Mouse (Mus musculus): ENCODE measurements around the gene Tbcel. TPM values are rescaled to one million over a fixed set of nuclear protein-coding genes. Genes with fewer than 3 reads are reported as not detected.
A peak's percentile ranks its signal among the peaks of the same experiment; 100 is the strongest.

The Tbcel gene
- total RNA-seq, 4 experiments from 2014 or later: 19.8 to 24.7 (median 21.0) TPM

DNA sequence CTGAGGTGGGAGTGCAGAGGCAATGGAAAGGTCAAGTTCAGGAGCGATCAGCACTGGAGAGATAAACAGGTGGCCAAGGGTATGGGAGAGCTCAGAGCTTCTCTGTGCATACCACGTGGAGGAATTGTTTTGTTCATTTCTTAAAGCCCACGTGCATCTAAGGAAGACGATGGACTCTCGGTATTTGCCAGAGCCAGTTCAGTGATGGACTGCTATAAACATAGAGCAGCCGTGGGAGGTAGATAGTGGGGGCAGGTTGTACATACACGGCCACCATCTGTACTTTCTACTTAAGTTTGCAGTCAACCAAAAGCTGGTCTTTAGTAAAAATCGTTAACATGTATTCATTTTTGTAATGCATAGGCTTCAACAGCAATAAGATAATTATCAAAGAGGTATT, 65.5 kb downstream of the Tbcel start:
- no peak for DNase-seq (ENCODE audit: low spot score)

- no peak for DNase-seq (ENCODE audit: low spot score)
These were observed 66.4 kb downstream of the Tbcel start for GRCm38 (mm10) chr9:42441234-42441633.

DNA sequence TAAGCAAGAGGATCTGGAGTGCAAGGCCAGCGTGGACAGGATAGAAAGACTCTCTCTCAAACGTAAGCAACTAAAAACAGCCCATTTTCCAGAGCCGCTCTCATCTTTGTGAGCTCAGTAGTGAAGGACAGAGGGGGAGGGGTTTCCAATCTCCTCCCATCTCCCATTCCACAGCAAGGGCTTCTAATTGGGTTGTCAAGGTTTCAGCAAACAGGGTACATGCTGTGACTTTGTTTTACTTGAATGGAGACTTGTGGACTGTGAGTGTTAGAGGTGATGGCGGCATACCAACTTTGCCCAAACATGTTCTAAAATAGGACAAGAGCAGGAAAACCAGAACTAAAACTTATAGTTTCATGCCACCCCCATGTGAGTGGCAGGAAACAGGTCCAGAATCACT, 68.2 kb downstream of the Tbcel start:
- no peak for DNase-seq (ENCODE audit: low spot score)

DNA sequence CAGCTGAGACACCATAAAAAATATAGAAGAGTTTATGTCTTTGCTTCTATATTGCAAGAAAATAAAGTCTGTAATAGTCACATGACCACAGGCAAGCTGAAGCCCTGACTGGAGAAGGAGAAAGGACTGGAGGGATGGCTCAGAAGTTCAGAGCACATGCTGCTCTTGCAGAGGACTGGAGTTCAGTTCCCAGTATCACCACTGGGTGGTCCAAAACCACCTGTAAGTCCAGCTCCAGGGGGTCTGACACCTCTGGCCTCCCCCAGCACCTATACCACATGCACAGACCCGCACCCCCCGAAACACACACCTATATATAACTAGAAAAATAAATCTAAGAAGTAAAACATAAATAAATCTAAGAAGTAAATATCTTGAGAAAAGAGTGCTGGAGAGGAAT, 75.5 kb downstream of the Tbcel start:
- DNase-seq (ENCODE audit: low spot score): no peak

DNA sequence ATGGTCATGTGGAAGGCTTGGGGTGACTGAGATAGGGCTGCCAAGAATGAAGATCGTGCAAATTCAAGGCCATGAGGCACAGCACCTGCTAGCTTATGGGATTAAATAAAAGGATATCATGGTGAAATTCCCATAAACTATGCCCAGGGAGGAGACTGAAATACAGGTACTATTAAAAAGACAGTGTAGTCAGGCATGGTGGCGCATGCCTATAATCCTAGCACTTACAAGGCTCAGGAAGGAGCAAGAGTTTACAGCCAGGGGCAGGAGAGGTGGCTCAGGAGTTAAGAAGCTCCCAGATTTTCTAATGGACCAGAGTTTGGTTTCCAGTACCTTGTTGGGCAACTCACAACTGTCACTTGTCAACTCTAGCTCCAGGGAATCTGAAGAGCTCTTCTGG, 76.0 kb downstream of the Tbcel start:
- no peak for DNase-seq (ENCODE audit: low spot score)

GRCm38 (mm10) chr9:42428060-42428924, 79.3 kb downstream of the Tbcel start:
- DNase-seq (ENCODE audit: low spot score): peak; percentile 46

- no peak for DNase-seq (ENCODE audit: low spot score)
These were observed 80.8 kb downstream of the Tbcel start for GRCm38 (mm10) chr9:42426661-42427358.

DNA sequence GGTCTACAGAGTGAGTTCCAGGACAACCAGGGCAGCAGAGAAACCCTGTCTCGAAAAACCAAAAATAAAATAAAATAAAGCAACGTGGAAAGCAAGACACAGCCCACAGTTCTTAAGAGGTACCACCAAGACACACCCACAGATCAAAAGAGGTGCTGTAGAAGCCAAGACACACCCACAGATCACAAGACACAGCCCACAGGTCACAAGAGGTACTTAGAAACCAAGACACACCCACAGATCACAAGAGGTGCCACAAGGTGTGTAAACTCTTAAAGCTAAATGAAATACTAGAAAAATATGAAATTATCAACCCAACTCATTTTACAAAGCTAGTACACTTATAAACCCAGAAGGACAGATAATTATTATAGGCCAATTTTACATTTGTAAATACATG, 84.0 kb downstream of the Tbcel start:
- no peak for DNase-seq (ENCODE audit: low spot score)

- no peak for DNase-seq (ENCODE audit: low spot score)
These were observed 87.9 kb downstream of the Tbcel start for GRCm38 (mm10) chr9:42419687-42420086.

- DNase-seq (ENCODE audit: low spot score): no peak
These were observed 88.8 kb downstream of the Tbcel start for GRCm38 (mm10) chr9:42418786-42419185.

- peak; percentile 51 for DNase-seq (ENCODE audit: low spot score)
These were observed 90.2 kb downstream of the Tbcel start for GRCm38 (mm10) chr9:42417352-42417952.

DNA sequence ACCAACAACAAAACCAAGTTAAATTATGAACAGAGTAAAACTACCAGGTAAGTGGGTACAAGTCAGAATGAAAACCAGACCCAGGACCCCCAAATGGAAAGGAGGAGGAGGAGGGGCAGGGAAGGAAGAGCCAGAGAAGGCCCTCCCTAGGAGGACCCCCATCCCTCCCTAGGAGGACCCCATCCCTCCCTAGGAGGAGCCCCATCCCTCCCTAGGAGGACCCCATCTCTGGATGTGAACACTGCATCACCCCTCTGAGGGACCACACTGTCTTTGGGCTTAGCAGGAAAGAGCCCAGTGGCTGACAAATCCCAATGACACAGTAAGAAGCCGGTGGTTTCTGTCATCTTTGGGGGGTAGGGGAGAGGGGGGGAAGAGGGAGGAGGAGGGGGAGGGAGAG, 92.4 kb downstream of the Tbcel start:
- no peak for DNase-seq (ENCODE audit: low spot score)

DNA sequence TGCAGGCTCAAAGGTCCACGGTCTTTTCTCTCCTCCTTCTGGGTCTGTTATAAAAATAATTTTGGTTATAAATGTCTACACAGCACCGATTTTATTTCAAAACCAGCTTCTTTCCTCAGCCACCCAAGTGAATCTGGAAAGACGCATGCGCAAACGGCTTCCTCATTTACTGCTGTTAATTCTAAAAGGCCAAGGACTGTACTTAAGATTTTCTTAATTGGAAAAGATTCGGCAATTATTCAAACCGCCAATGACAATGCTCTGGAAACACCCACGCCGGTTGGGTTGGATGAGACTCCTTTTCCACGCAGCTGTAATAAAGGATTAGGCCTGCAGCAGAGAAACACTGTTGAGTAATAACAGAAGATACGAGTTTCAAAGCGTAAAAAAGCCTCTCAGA, 94.3 kb downstream of the Tbcel start:
- no peak for DNase-seq (ENCODE audit: low spot score)

DNA sequence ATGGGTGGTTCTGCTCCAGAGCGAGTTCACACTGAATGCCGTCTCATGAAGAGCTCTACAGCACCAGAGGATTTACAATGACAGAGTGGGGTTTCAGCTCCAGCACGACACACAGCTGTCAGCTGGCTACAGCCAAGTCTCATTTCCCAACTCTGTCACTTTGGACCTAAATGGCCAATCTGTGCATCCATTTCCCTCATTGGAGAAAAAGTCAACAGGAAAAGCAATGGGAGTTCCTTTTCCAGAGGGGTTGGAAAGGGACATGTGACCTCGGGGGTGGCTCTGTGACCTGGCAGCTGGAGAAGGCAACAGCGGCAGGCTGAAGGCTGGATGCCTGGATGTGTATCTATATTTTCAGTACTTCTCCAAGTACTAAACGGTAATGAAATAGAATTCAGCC, 96.3 kb downstream of the Tbcel start:
- DNase-seq (ENCODE audit: low spot score): no peak

DNA sequence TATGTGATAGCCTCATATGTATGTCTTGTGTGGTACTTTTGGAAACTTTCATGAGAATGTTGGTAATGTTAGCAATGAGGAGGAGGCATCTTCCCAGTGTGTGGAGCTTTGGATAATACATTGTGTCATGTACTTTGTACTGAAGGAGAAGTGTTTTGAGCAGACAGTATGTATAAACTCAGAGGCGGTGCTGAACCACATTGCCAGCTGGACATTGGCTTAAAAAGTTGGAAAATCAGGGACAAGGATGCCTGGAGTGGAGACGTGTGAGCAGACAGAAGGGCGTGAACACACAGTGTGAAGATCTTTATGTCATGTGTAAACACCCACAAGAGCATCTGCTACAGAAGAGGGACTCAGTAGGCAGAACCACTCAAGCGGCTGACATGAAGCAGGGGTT, 101.9 kb downstream of the Tbcel start:
- no peak for DNase-seq (ENCODE audit: low spot score)

DNA sequence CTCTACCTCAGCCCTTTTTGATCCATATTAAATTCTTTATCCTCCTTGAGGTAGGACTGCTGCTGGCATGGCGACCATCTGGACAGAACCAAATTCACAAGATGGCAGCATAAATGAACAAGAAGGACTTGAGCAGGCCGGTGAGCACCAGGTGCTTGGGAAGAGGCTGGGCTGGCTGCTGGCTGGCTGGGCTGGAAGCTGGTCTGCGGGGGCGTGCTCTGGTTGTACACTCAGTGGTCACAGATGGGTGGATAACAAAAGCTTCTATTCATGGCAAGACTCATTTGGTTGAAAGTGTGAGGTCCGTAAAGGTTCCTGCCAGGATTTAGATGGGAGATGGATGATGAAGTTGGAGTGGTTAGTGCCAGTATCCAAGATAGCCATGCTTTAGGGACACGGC, 106.1 kb downstream of the Tbcel start:
- DNase-seq (ENCODE audit: low spot score): no peak

DNA sequence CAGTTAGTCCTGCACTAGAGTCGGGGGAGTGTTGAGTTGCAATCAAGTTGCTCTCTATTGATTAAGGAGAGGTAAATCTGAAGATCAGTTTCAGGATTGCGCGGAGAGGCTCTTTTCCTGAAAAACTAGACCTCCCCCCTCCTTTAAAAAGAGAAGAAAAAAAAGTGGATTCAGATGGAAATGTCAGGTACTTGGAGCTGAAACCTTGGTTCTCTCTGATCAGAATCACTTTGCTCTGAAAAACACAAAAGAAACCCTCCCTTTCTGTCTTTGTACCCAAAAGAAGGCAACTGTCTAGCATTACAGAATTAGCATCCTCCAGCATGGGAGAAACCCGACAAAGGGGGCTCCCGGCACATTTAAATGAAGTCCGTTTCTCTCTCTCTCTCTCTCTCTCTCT, 107.8 kb downstream of the Tbcel start, which contains the start of gene Tecta:
Gene Tecta, minus strand, starts transcription at position 101 of the 400 bp plus-strand sequence.
- no peak for DNase-seq (ENCODE audit: low spot score)

- no peak for DNase-seq (ENCODE audit: low spot score)
These were observed 111.5 kb downstream of the Tbcel start for GRCm38 (mm10) chr9:42396141-42396540.

- no peak for DNase-seq (ENCODE audit: low spot score)
These were observed 112.7 kb downstream of the Tbcel start for GRCm38 (mm10) chr9:42394903-42395302.

- DNase-seq (ENCODE audit: low spot score): no peak
These were observed 113.3 kb downstream of the Tbcel start for GRCm38 (mm10) chr9:42394321-42394720.

- DNase-seq (ENCODE audit: low spot score): peak; percentile 13
These were observed 114.7 kb downstream of the Tbcel start for GRCm38 (mm10) chr9:42392927-42393326.

DNA sequence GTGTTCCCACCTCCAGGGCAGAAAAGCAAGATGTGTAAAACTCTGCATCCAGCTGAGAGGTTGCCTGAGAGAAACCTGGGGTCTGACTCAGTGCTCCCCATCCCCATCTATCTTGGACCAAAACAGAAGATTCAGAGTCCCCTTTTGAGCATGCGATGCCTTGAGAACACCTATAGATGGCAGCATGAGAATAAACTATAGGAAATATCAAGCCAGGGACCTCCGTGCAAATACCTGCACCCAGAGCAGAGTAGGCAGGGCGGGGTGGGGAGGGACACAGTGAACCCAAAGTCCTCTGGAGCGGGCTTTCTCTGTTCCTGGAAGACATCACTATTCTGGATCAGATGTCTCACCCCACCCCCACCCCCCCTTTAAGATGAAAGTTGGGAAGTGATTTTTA, 119.1 kb downstream of the Tbcel start:
- peak; percentile 3 for DNase-seq (ENCODE audit: low spot score)

GRCm38 (mm10) chr9:42387038-42387437, 120.6 kb downstream of the Tbcel start:
- no peak for DNase-seq (ENCODE audit: low spot score)

All from heart, adult 8-10 months (tissue).